Mouse (Mus musculus): ENCODE measurements around the gene Cct7. TPM values are rescaled to one million over a fixed set of nuclear protein-coding genes. Genes with fewer than 3 reads are reported as not detected.

The Cct7 gene
- polyA plus RNA-seq (2011; ENCODE audit: insufficient read length, low read depth, missing spikeins): 244 and 265 TPM in 2 replicates

GRCm38 (mm10) chr6:85450697-85451663 lies at the start of gene Cct7:
Gene Cct7 (plus strand): TSS chr6:85451514.
- H3K4me3 ChIP-seq (ENCODE audit: insufficient read depth, low read length): peak within 1 kb of the TSS; percentile 90
- peak within 1 kb of the TSS; percentile 77 for H3K27ac ChIP-seq (ENCODE audit: insufficient read depth, low read length)
- TF ChIP-seq CTCF (IDR thresholded peaks at IDR 0.05; ENCODE audit: borderline replicate concordance, insufficient read depth, low read length) (0 out of 2 replicates have a peak, but pooled peaks have one; percentile 25), POLR2A (IDR thresholded peaks at IDR 0.05; ENCODE audit: low read depth, low read length) (peak; percentile 48; the same call in 1 of the 2 replicates)
- no peaks in the 10 kb centered on the region; the same call in 1 of the 2 replicates for H3K4me1 ChIP-seq (ENCODE audit: control insufficient read depth, insufficient read depth, low read length)

GRCm38 (mm10) chr6:85402613-85403012 lies 48.7 kb upstream of the Cct7 start:
- Histone ChIP-seq H3K27ac (ENCODE audit: insufficient read depth, low read length) (no peak overlapping the region), H3K4me1 (ENCODE audit: control insufficient read depth, insufficient read depth, low read length) (no peaks in the 10 kb centered on the region), H3K4me3 (ENCODE audit: insufficient read depth, low read length) (no peak overlapping the region)
- TF ChIP-seq CTCF (IDR thresholded peaks at IDR 0.05; ENCODE audit: borderline replicate concordance, insufficient read depth, low read length) (no peak), POLR2A (IDR thresholded peaks at IDR 0.05; ENCODE audit: low read depth, low read length) (no peak)

- Histone ChIP-seq H3K4me3 (ENCODE audit: insufficient read depth, low read length) (no peak overlapping the region), H3K27ac (ENCODE audit: insufficient read depth, low read length) (no peak overlapping the region), H3K4me1 (ENCODE audit: control insufficient read depth, insufficient read depth, low read length) (no peaks in the 10 kb centered on the region)
- TF ChIP-seq POLR2A (IDR thresholded peaks at IDR 0.05; ENCODE audit: low read depth, low read length) (no peak), CTCF (IDR thresholded peaks at IDR 0.05; ENCODE audit: borderline replicate concordance, insufficient read depth, low read length) (no peak)
Measured at GRCm38 (mm10) chr6:85403039-85403438, 48.3 kb upstream of the Cct7 start.

GRCm38 (mm10) chr6:85409003-85409402 lies 42.3 kb upstream of the Cct7 start:
- TF ChIP-seq POLR2A (IDR thresholded peaks at IDR 0.05; ENCODE audit: low read depth, low read length): no peak
- TF ChIP-seq CTCF (IDR thresholded peaks at IDR 0.05; ENCODE audit: borderline replicate concordance, insufficient read depth, low read length): no peak
- Histone ChIP-seq H3K4me3 (ENCODE audit: insufficient read depth, low read length) (no peak overlapping the region), H3K27ac (ENCODE audit: insufficient read depth, low read length) (no peak overlapping the region), H3K4me1 (ENCODE audit: control insufficient read depth, insufficient read depth, low read length) (no peaks in the 10 kb centered on the region)

GRCm38 (mm10) chr6:85410771-85411273 lies 40.5 kb upstream of the Cct7 start:
- TF ChIP-seq CTCF (IDR thresholded peaks at IDR 0.05; ENCODE audit: borderline replicate concordance, insufficient read depth, low read length) (peak; percentile 47; the same call in 1 of the 2 replicates), POLR2A (IDR thresholded peaks at IDR 0.05; ENCODE audit: low read depth, low read length) (no peak)
- H3K4me3 ChIP-seq (ENCODE audit: insufficient read depth, low read length): no peak overlapping the region
- H3K27ac ChIP-seq (ENCODE audit: insufficient read depth, low read length): no peak overlapping the region

GRCm38 (mm10) chr6:85415829-85416228 lies 35.5 kb upstream of the Cct7 start:
- TF ChIP-seq CTCF (IDR thresholded peaks at IDR 0.05; ENCODE audit: borderline replicate concordance, insufficient read depth, low read length) (no peak), POLR2A (IDR thresholded peaks at IDR 0.05; ENCODE audit: low read depth, low read length) (no peak)
- H3K4me1 ChIP-seq (ENCODE audit: control insufficient read depth, insufficient read depth, low read length): no peaks in the 10 kb centered on the region
- no peak overlapping the region for H3K27ac ChIP-seq (ENCODE audit: insufficient read depth, low read length)
- no peak overlapping the region for H3K4me3 ChIP-seq (ENCODE audit: insufficient read depth, low read length)

More at GRCm38 (mm10) chr6:85410771-85411273, 40.5 kb upstream of the Cct7 start:
- no peaks in the 10 kb centered on the region for H3K4me1 ChIP-seq (ENCODE audit: control insufficient read depth, insufficient read depth, low read length)

- H3K27ac ChIP-seq (ENCODE audit: insufficient read depth, low read length): no peak overlapping the region
- no peak for TF ChIP-seq CTCF (IDR thresholded peaks at IDR 0.05; ENCODE audit: borderline replicate concordance, insufficient read depth, low read length)
- no peak for TF ChIP-seq POLR2A (IDR thresholded peaks at IDR 0.05; ENCODE audit: low read depth, low read length)
- no peaks in the 10 kb centered on the region for H3K4me1 ChIP-seq (ENCODE audit: control insufficient read depth, insufficient read depth, low read length)
- H3K4me3 ChIP-seq (ENCODE audit: insufficient read depth, low read length): no peak overlapping the region
Measured at GRCm38 (mm10) chr6:85419150-85419549, 32.2 kb upstream of the Cct7 start.

- no peak within 1 kb of the TSS for H3K4me3 ChIP-seq (ENCODE audit: insufficient read depth, low read length)
- H3K4me1 ChIP-seq (ENCODE audit: control insufficient read depth, insufficient read depth, low read length): no peaks in the 10 kb centered on the region
- TF ChIP-seq CTCF (IDR thresholded peaks at IDR 0.05; ENCODE audit: borderline replicate concordance, insufficient read depth, low read length): no peak
- no peak for TF ChIP-seq POLR2A (IDR thresholded peaks at IDR 0.05; ENCODE audit: low read depth, low read length)
- H3K27ac ChIP-seq (ENCODE audit: insufficient read depth, low read length): no peak within 1 kb of the TSS
Measured at GRCm38 (mm10) chr6:85423836-85424379, 27.4 kb upstream of the Cct7 start, which contains the start of gene Noto. Gene Noto (plus strand): TSS chr6:85423886.

- H3K4me3 ChIP-seq (ENCODE audit: insufficient read depth, low read length): peak overlapping the region; percentile 90
- TF ChIP-seq CTCF (IDR thresholded peaks at IDR 0.05; ENCODE audit: borderline replicate concordance, insufficient read depth, low read length) (no peak), POLR2A (IDR thresholded peaks at IDR 0.05; ENCODE audit: low read depth, low read length) (no peak)
- H3K4me1 ChIP-seq (ENCODE audit: control insufficient read depth, insufficient read depth, low read length): peaks cover 7% of the 10 kb centered on the region
- H3K27ac ChIP-seq (ENCODE audit: insufficient read depth, low read length): no peak overlapping the region
Measured at GRCm38 (mm10) chr6:85431274-85431841, 20.0 kb upstream of the Cct7 start.
